Mouse (Mus musculus) cortical plate, adult 2 months (tissue): ENCODE results near the gene Enthd1. TPM values are rescaled to one million over a fixed set of nuclear protein-coding genes. Genes with fewer than 3 reads are reported as not detected.

ENCODE experiments used
- H3K27ac ChIP-seq: fragments of 200-500 bp; 2 replicates; pipeline ENCODE4 v1.5.1; 2012; ENCODE audit warnings: low read length, control low read depth, inconsistent platforms; ENCODE audit not compliant: insufficient read depth
- H3K4me1 ChIP-seq: fragments of 200-500 bp; 2 replicates; pipeline ENCODE4 v1.6.1; 2011; ENCODE audit warnings: low read length; ENCODE audit not compliant: control insufficient read depth, insufficient read depth
- H3K4me3 ChIP-seq: fragments of 200-500 bp; 2 replicates; pipeline ENCODE4 v1.5.1; 2011; ENCODE audit warnings: mild to moderate bottlenecking, low read length, control low read depth; ENCODE audit not compliant: insufficient read depth
- CTCF ChIP-seq: fragments of 200-500 bp; IDR thresholded peaks from 2 replicates; pipeline ENCODE4 v1.5.1; 2011; ENCODE audit warnings: mild to moderate bottlenecking, control low read depth, low read length; ENCODE audit not compliant: insufficient read depth; ENCODE audit errors: extremely low read depth
- POLR2A ChIP-seq: fragments of 200-500 bp; IDR thresholded peaks from 2 replicates; pipeline ENCODE4 v1.6.1; 2011; ENCODE audit warnings: mild to moderate bottlenecking, low read length, control low read depth; ENCODE audit not compliant: insufficient read depth; ENCODE audit errors: extremely low read depth
- polyA plus RNA-seq: library from polyadenylated mRNA; depleted of rRNA; stranded (reverse); fragments of >200 nt; gene quantifications from 2 replicates; pipeline ENCODE4 v1.2.3, GENCODE M21; 2012; rRNA removed

Gene Enthd1
- not detected in 2 replicates for polyA plus RNA-seq

DNA sequence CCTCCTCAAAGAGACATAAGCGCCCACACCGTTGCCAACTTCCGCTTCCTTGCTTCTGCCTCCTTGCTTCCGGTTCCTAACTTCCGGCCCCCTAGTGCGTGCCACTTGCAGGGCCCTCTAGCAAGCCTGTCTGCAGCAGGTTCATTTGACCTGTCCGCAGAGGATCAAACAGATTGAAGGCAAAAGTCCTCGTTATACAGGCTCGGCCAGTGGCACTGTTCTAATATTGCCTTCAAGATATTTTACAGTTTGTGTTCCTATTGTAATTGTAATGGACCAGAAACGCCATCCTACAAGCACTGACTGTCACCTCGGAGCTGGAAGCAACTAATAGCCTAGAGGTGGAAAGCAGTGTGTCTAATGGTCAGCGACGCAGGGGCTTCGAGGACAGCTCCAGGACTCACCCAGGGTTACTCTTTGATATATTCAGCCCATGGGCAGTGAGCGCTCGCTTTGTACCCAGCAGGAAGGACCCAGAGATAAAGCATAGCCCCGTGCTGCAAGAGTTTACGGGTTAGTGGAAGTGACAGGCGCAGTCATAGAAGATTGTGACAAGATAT is at the start of gene Enthd1:
TSS of gene Enthd1 (minus strand) at position 51 of the 560 bp plus-strand sequence.
- TF ChIP-seq POLR2A = no peak
- TF ChIP-seq CTCF = no peak
- Histone ChIP-seq H3K27ac (no peak within 1 kb of the TSS), H3K4me1 (no peaks in the 10 kb centered on the region), H3K4me3 (no peak within 1 kb of the TSS)

DNA sequence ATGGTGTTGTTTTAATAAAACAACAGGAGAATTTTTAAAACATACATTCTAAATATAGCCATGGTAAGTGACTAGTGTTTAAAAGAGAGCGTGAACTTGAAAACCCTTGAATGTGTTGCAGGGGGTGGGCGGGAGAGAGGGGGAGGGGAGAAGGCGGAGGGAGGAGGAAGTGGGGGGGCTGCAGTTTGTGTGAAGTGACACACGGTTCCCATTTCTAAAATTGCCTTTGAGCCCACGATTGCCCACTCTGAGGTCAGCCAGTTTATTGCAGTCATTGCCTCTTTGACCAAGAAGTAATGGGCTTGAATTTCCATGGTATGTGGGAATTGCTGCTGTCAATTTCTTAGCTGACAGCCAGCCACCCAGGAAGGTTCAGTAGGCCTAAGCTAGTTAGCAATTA is 48.9 kb upstream of the Enthd1 start:
- H3K27ac ChIP-seq = no peak overlapping the region
- TF ChIP-seq CTCF (no peak), POLR2A (no peak)
- H3K4me3 ChIP-seq = no peak overlapping the region
- H3K4me1 ChIP-seq = no peaks in the 10 kb centered on the region

DNA sequence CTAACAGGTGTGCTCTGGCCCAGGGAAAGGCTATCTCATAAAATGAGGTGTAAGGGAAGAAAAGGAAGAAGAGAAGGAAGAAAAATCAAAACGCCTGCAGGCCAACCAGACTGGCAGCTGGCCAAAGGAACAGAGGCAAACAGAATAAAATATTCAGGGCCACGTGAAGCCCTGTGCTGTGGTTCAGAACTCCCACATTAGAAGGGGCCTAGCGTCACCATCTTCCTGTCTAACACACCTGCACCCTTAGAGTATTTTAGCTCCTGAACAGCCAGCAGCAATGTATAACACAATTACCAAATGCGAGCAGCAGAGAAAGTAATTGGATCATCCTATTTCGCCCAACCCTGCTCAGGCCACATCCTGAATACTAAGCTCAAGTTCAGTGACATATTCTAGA is 46.5 kb upstream of the Enthd1 start:
- TF ChIP-seq CTCF (no peak), POLR2A (no peak)
- H3K4me3 ChIP-seq = no peak overlapping the region
- no peaks in the 10 kb centered on the region for H3K4me1 ChIP-seq
- H3K27ac ChIP-seq = no peak overlapping the region

DNA sequence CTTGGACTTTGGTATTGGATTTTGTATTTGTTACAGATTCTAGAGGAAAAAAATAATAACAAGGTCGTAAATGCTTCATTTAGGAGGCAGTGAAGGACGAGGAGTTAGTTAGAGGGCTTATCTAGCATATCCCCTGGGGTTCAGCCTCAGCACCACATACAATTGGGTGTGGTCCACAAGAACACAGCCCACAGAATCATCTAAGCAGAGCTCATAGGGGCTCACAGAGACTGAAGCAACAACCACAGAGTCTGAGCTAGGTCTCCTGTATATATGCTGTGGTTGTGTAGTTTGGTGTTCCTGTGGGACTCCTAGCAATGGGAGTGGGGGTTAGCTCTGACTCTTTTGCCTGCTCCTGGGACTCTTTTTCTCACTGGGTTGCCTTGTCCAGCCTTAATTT is 45.4 kb upstream of the Enthd1 start:
- no peaks in the 10 kb centered on the region for H3K4me1 ChIP-seq
- H3K4me3 ChIP-seq = no peak overlapping the region
- H3K27ac ChIP-seq = no peak overlapping the region
- TF ChIP-seq CTCF (no peak), POLR2A (no peak)

DNA sequence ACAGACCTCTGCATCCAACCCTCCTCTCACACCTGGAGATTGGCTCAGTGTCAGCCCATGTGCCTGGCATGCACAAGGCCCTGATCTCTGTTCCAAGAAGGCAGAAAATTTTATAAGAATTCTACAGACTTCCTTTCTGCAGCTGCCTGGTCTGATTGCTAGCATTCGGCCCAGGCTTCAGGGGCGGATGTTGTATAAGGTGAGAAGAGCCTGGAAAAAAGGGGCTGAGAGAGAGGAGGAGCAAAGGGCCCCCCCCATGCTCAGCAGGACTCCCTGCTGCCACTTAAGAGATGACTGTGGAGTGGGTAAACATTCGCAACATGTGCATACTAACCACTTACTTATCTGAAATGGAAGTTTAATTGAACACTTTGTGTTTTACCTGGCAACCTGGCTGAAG is 43.0 kb upstream of the Enthd1 start:
- Histone ChIP-seq H3K4me1 (no peaks in the 10 kb centered on the region; the same call in 1 of the 2 replicates), H3K27ac (no peak overlapping the region), H3K4me3 (no peak overlapping the region)
- TF ChIP-seq CTCF (no peak), POLR2A (no peak)

DNA sequence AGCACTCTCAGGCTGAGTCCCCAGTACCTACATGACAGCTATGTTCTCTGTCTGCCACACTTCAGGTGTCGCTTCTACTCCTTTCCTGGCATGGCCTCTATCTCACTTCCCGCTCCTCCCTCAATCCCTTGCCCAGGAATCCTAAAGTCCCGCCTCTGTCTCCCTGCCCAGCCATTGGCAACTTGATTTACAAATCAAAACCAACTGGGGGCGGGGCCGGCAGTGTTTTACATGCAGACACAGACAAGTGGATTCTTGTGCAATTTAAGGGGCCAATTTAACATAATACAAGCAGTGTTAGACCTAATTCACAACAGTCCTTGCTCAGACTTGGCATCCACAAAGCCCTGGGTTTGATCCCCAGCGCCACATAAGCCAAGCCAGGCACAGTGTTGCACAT is 39.1 kb upstream of the Enthd1 start:
- Histone ChIP-seq H3K27ac (no peak overlapping the region), H3K4me1 (no peaks in the 10 kb centered on the region; the same call in 1 of the 2 replicates), H3K4me3 (no peak overlapping the region)
- no peak for TF ChIP-seq CTCF
- no peak for TF ChIP-seq POLR2A

DNA sequence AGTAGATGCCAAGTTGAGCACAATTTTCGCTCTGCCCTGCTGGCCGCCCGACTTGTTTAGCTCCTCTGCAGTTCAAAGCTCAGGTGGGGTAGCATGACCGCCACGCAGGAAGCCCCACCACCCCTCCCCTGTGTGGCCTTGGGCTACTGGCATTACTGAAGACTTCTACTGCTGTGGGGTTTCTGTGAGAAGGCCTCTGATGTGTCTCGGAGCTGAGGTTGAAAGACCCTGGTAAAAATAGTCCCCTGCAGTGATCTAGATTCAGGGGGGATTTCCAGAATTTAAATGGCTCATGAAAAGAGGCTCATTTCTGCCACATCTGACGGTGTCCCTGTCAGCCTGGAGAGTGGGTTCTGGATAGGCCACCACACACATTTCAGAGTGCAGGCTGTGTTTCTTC is 37.5 kb upstream of the Enthd1 start:
- H3K4me3 ChIP-seq = no peak overlapping the region
- TF ChIP-seq POLR2A = no peak
- no peak for TF ChIP-seq CTCF
- H3K27ac ChIP-seq = no peak overlapping the region
- H3K4me1 ChIP-seq = no peaks in the 10 kb centered on the region; the same call in 1 of the 2 replicates

DNA sequence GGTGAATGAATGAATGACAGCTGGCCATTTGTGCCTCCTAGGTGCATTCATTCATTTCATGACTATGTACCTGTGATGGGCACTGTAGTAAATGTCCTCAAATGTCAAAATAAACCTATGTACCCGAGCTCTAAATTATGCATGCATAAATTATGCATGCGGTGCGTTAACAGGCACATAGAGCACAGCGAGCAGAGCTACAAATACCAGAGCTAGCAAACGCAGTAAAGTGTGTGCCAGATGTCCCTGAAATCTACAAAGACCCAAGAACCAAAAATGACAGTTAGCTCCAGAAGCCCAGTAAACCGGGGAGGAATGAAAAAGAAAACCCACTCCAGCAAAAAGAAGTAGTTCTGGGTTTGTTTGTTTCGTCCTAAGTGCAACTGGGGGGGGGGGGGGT is 36.5 kb upstream of the Enthd1 start:
- H3K4me1 ChIP-seq = no peaks in the 10 kb centered on the region; the same call in 1 of the 2 replicates
- no peak for TF ChIP-seq POLR2A
- no peak for TF ChIP-seq CTCF
- no peak overlapping the region for H3K4me3 ChIP-seq
- no peak overlapping the region for H3K27ac ChIP-seq

DNA sequence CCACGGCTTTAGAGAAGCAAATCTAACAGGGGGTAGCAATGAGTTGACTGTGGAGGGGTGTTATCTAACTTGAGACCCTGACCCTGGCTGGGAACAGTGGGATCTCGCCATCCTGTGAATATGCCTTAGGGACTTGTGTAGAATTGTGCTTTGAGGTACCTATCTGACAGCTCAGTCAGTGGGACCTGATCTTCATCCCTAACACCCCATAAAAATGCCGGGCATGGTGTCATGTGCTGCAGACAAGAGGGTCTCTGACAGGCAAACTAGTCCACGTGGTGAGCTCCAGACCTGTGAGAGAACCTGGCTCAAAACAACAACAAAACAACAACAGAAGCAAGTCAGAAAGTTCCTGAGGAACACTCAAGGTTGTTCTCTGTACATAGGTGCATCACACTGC is 34.9 kb upstream of the Enthd1 start:
- TF ChIP-seq POLR2A = no peak
- TF ChIP-seq CTCF = no peak
- Histone ChIP-seq H3K27ac (no peak overlapping the region), H3K4me1 (no peaks in the 10 kb centered on the region), H3K4me3 (no peak overlapping the region)

DNA sequence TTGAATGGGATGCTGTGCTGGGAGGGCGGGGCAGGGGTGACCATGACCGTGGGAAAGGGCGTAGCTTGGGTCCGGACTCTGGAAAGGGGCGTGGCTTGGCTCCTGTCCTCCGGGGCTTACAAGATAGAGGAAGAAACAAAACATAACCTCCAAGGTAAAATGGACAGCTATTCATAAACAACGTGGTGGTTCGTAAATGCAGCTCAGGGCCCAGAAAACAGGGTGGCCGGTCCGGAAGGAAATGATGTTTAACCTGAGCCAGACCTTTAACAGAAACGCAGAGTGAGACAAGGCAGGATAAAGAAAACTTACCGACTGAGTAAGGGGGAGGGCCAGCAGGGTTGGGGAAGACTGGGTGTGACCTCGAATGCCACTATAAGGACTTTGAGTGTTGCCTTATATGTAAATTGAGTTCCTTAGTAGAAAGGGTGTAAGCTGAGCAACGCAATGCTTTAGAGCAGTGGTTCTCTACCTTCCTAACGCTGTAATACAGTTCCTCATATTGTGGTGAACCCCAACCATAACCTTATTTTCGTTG is 34.3 kb upstream of the Enthd1 start:
- H3K27ac ChIP-seq = no peak overlapping the region
- TF ChIP-seq POLR2A (no peak), CTCF (no peak)
- no peaks in the 10 kb centered on the region for H3K4me1 ChIP-seq
- no peak overlapping the region for H3K4me3 ChIP-seq

DNA sequence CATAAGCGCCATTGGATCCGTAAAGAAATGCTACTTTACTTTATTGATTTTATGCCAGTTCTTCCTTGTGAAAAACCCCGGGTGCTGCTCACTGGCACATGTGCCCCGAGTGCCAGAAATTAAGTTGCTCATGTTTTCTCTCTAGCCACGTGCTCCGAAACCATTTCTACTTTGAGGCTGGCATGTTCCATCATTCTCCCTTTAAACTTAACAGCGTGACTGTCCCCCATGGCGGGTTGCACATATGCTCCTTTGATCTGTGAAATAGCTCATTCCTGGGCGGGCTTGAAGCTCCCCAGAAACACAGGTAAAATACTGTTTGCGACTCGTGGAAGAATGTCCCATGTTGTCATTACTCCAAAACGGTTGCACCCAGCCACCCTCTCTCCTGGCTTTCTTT is 33.8 kb upstream of the Enthd1 start:
- TF ChIP-seq POLR2A = no peak
- no peak for TF ChIP-seq CTCF
- no peak overlapping the region for H3K27ac ChIP-seq
- H3K4me3 ChIP-seq = no peak overlapping the region
- no peaks in the 10 kb centered on the region for H3K4me1 ChIP-seq
